In genomic region chr11:118775753-118776152, GRCm38 (mm10) we compare ENCODE assay signal across 9 mouse cellular contexts.
DNase-seq lines count a peak whose midpoint lies in the region; ATAC-seq and TF ChIP-seq lines count a peak whose summit lies in the region.
"Had no signal": no experiment of that assay in that cellular context is flagged by ENCODE, and none has a peak within 500 bp of the region (broad histone marks: within the 10 kb centered on the region; RNA-seq: fewer than 3 reads in every experiment).

No protein-coding gene starts in this region.

- H3K27ac ChIP-seq in kidney, adult 2 months (ENCODE audit: insufficient read depth, low read depth, low read length), result no peak overlapping the region
- no peak overlapping the region for H3K27ac ChIP-seq in kidney, embryonic 14.5 days (ENCODE audit: low read depth, low read length)
- no peak overlapping the region for H3K27ac ChIP-seq in liver, embryonic 14.5 days
- H3K27ac ChIP-seq: neural tube, embryonic 12.5 days had no signal

- peak; percentile 31 for DNase-seq in kidney, adult 2 months
- peak; percentile 12 for DNase-seq in Muller cell, postnatal 12 days (ENCODE audit: inconsistent ontology term)
- DNase-seq in embryo, embryonic 10.5 days (ENCODE audit: low spot score), result peak; percentile 70
- DNase-seq in liver, embryonic 14.5 days (ENCODE audit: low read depth in 3 of 3, low spot score in 3 of 3), result peak in 1 of 3 experiments; percentile 4
- peak; percentile 62 for DNase-seq in retina, postnatal 1 day
- DNase-seq in layer of hippocampus, postnatal 36 days, result no peak
- no peak for DNase-seq in layer of hippocampus, adult 9-10 months (ENCODE audit: low spot score)

- no peaks in the 10 kb centered on the region for H3K36me3 ChIP-seq in kidney, adult 2 months (ENCODE audit: control insufficient read depth, insufficient read depth, low read length)
- H3K36me3 ChIP-seq in kidney, embryonic 14.5 days (ENCODE audit: control insufficient read depth, insufficient read depth, low read length), result no peaks in the 10 kb centered on the region
- H3K36me3 ChIP-seq in liver, embryonic 14.5 days (replicated peaks; ENCODE audit: control insufficient read depth, insufficient read depth, low read depth), result no peaks in the 10 kb centered on the region
- H3K36me3 ChIP-seq: neural tube, embryonic 12.5 days had no signal

- no peak for TF ChIP-seq POLR2A in kidney, adult 2 months (IDR thresholded peaks at IDR 0.05; ENCODE audit: low read depth, low read length)

- no peak for TF ChIP-seq EP300 in liver, embryonic 14.5 days (IDR thresholded peaks at IDR 0.05; ENCODE audit: low read depth)

- ATAC-seq in kidney, embryonic 14.5 days (ENCODE audit: low FRiP score, low TSS enrichment), result no peak
- no peak for ATAC-seq in liver, embryonic 14.5 days (ENCODE audit: insufficient read depth)

- H3K9me3 ChIP-seq in kidney, embryonic 14.5 days (ENCODE audit: control insufficient read depth, low read length), result no peaks in the 10 kb centered on the region
- H3K9me3 ChIP-seq in liver, embryonic 14.5 days (ENCODE audit: control insufficient read depth, low read length), result no peaks in the 10 kb centered on the region
- H3K9me3 ChIP-seq: neural tube, embryonic 12.5 days had no signal

- no peak overlapping the region for H3K4me2 ChIP-seq in kidney, embryonic 14.5 days (replicated peaks; ENCODE audit: low read depth, low read length)
- H3K4me2 ChIP-seq in liver, embryonic 14.5 days (ENCODE audit: low read depth), result no peak overlapping the region
- H3K4me2 ChIP-seq: neural tube, embryonic 12.5 days had no signal

- no peak overlapping the region for H3K9ac ChIP-seq in kidney, embryonic 14.5 days (ENCODE audit: low read depth, low read length)
- no peak overlapping the region for H3K9ac ChIP-seq in liver, embryonic 14.5 days (replicated peaks)
- H3K9ac ChIP-seq: neural tube, embryonic 12.5 days had no signal

- peaks cover 3% of the 10 kb centered on the region for H3K4me1 ChIP-seq in kidney, adult 2 months (ENCODE audit: control insufficient read depth, insufficient read depth, low read length)
- H3K4me1 ChIP-seq in kidney, embryonic 14.5 days (ENCODE audit: control insufficient read depth, insufficient read depth, low read length), result peaks cover 8% of the 10 kb centered on the region; the same call in 1 of the 2 replicates
- H3K4me1 ChIP-seq in liver, embryonic 14.5 days (replicated peaks; ENCODE audit: control insufficient read depth in 2 of 2, insufficient read depth in 2 of 2, low read length in 1 of 2), result no peaks in the 10 kb centered on the region

- H3K4me3 ChIP-seq in kidney, adult 2 months (ENCODE audit: insufficient read depth, low read depth, low read length), result no peak overlapping the region
- no peak overlapping the region for H3K4me3 ChIP-seq in kidney, embryonic 14.5 days (ENCODE audit: low read length)
- H3K4me3 ChIP-seq in liver, embryonic 14.5 days (ENCODE audit: insufficient read depth in 1 of 2, low read depth in 2 of 2, low read length in 2 of 2), result no peak overlapping the region
- H3K4me3 ChIP-seq: neural tube, embryonic 12.5 days had no signal

- no peaks in the 10 kb centered on the region for H3K27me3 ChIP-seq in kidney, adult 2 months (replicated peaks; ENCODE audit: control insufficient read depth, insufficient read depth, low read length)
- H3K27me3 ChIP-seq in kidney, embryonic 14.5 days (ENCODE audit: control insufficient read depth, insufficient read depth, low read length), result no peaks in the 10 kb centered on the region
- H3K27me3 ChIP-seq in liver, embryonic 14.5 days (ENCODE audit: control insufficient read depth, insufficient read depth, low read length), result no peaks in the 10 kb centered on the region
- H3K27me3 ChIP-seq: neural tube, embryonic 12.5 days had no signal

- TF ChIP-seq CTCF in kidney, adult 2 months (conservative IDR thresholded peaks at IDR 0.05; ENCODE audit: insufficient read depth, insufficient read length, low read depth, low read length), result peak; percentile 68
- peak; percentile 80 for TF ChIP-seq CTCF in liver, embryonic 14.5 days (IDR thresholded peaks at IDR 0.05; ENCODE audit: low read depth)

- WGBS in kidney, adult 2 months, result 18% methylated on average over 3 of the region's 3 CpGs
- 19% methylated on average over 3 of the region's 3 CpGs for WGBS in kidney, embryonic 14.5 days
- 6% methylated on average over 3 of the region's 3 CpGs for WGBS in liver, embryonic 14.5 days (ENCODE audit: insufficient replicate concordance)

Comparison
In these comparisons a context has a peak if more than half of its experiments do, and no peak if none do; other contexts are left out.
1. DNase-seq: peak in kidney, adult 2 months (single experiment), Muller cell, postnatal 12 days (single experiment), embryo, embryonic 10.5 days (single experiment) and retina, postnatal 1 day (single experiment); none in layer of hippocampus, postnatal 36 days (0 of 2) and layer of hippocampus, adult 9-10 months (single experiment).